Mouse (Mus musculus): ENCODE data around the gene Pex11g.

Gene Pex11g

DNA sequence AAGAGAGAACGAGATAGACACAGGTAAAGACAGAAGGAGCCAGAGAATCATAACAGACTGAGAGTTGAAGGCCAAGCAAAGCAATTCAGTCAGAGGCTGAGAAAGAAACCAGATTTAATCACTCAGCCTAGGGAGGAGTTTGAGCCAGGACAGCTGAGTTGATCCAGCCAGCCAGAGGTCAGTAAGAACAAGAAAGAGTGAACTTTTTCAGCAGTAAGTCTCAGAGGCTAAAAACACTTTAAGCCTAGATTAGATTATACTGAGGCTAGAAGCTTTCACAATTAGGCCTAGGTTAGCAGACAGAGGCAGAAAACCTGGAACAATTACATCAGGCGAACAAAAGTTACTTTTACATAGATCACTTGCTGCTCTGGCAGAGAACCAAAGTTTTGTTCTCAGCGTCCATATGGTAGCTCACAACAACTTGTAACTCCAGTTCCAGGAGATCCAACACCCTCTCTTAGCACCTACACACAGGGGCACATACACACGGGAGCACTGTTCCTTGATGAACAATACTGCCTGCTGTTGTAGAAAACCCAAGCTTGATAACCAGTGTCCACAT, 12.8 kb upstream of the Pex11g start:
- no peak for DNase-seq

DNA sequence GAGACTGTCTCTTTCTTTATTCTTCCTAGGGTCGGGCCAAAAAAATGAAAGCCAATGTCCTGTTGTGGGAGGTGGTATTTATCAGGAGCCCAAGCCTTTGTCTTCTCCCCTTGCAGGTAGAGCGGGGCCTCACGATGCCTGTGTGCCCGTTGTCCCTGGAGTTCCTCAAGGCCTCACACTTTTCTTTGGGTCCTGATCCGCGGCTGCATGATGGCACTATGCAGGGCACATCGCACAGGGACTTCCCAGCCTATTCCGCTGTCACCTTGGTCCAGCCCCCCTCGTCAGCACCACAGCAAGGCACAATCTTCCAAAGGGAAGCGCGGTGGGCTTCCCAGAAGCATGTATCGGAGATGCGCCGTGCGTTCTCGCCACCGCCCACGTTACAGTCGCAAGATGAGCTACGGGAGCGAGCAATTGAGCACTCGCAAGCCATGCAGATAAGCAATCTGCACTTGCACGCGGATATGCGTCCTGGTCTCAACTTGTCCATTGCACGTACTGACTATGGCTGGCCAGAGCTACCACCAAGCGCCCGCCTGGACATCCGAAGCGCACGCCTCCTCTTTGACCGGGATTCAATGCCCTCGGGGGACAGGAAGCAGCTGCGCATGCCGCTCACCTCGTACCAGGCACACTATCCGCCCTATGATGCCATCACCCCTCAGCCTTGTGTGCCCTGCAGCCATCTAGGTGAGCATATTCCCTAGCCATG, 8.4 kb upstream of the Pex11g start:
- DNase-seq, result no peak

DNA sequence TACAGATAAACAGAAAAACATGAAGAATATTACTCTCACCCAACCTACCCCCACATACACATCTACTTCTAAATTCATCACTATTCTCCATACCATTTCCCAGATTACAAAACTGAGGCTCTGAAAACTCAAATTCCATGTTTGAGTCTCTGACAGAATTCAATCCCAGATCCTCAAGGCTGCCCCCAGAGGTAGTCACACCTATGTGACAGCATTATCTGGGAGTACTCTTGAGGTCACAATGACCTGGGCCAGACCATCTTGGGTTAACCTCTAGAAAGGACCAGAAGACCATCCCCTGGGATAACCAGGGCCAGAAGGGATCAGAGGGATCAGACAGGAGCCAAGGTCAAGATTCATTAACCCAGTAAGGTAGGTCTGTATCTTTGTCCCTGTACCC, 3.1 kb upstream of the Pex11g start, which contains the start of gene Tex45:
Gene Tex45, plus strand, starts transcription at position 301 of the 400 bp plus-strand sequence.
- DNase-seq, result no peak

DNA sequence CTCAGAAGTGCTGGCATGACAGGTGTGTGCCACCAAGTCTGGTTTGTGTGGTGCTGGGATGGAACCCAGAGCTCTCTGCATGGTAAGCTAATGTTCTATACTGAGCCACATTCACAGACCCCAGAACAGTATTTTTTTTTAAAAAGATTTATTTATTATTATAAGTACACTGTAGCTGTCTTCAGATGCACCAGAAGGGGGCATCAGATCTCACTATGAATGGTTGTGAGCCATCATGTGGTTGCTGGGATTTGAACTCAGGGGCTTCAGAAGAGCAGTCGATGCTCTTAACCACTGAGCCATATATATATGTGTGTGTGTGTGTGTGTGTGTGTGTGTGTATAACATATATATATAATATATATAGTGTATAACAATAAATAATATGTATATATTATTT, 1.4 kb upstream of the Pex11g start:
- no peak for DNase-seq

DNA sequence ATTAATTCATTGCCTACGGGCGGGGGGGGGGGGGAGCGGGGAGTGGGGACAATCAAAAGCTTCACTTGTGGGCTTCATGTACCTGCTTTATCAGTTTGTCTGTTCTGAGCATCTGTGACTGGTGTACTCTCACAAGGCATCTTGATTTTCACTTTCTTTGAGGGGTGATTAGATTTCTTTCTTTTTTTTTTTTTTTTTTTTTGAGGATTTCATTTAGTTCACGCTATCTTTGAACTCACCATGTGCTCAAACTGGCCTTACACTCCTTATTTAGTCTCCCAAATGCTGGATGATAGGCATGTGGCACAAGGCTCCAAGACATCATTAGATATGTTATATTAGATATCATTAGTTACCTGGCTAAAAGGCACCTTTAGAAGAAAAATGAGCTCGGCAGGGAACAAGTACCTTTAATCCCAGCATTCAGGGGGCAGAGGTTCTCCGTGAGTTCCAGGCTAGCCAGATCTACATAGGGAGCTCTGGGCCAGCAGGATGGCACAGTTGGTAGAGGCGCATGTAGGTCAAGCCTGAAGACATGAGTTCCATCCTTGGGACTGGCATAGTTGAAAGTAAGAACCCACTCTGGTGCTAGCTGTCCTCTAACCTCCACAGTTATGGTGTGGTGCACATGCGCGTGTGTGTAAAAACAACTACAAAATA, 536 bp upstream of the Pex11g start:
- DNase-seq, result no peak

DNA sequence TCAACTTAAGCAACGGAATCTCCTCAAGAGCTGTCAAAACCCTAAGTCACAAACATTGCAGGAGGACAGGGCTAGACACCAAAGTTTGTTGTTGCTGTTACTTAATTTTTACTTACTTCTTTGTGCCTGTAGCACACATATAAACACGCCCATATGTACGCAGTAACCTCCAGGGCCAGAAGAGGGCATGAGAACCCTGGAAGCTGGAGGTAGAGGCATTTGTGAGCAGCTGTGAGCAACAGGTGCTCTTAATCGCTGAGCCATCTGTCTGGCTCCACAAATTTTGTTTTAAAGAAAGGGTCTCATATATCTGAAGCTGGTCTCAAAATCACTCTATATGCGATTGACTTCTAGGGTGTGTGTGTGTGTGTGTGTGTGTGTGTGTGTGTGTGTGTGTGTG, 3.2 kb downstream of the Pex11g start:
- DNase-seq, result peak; percentile 72

DNA sequence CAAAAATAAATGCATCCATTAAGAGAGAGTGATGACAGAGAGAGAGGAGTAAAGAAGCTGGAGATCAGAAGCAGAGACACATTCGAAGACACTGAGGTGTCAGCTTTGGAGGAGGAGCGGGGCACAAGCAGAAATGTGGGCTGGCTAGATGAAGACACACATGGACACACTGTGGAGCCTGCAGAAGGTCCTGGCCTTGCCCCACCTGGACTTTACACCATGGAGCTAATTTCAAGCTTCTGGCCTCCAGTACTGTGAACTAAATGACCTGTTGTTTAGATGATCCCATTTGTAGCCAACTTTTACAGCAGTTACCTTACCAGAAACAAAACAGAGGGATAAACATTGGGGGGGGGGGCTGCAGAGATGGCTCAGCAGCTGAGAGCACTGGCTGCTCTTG, 4.2 kb downstream of the Pex11g start:
- DNase-seq, result no peak

DNA sequence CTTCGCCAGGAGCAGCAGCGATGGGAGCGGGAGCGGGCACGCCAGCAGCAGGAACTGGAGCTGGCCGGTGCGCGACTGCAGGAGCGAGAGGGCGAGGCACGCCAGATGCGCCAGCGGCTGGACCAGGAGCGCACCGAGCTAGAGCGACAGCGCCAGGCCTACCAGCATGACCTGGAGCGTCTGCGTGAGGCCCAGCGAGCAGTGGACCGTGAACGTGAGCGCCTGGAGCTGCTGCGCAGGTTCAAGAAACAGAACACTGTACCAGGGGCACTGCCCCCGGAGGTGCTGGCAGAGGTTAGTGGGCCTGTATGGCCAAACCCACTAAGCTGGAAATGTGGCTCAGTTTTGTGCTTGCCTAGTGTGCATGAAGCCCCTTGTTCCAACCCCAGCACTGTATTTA, 15.5 kb downstream of the Pex11g start:
- no peak for DNase-seq

DNA sequence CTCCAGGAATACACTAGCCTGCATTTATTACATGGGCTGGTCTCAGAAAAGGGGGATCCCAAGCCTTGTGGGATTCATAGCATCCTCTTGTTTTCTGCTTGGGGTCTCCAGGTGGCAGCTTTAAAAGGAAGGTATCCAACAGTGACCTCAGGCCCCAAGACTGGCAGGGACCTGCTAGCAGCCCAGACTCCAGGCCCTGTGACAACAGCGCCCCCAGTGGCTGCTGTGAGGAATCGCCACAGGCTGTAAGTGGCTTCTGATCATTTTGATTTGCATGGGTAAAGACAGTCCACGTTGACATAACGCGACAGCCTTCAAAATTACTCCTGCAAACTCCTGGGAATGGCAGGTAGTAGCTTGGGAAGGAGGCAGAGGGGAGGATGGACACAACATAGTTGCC, 16.8 kb downstream of the Pex11g start:
- peak; percentile 50 for DNase-seq

DNA sequence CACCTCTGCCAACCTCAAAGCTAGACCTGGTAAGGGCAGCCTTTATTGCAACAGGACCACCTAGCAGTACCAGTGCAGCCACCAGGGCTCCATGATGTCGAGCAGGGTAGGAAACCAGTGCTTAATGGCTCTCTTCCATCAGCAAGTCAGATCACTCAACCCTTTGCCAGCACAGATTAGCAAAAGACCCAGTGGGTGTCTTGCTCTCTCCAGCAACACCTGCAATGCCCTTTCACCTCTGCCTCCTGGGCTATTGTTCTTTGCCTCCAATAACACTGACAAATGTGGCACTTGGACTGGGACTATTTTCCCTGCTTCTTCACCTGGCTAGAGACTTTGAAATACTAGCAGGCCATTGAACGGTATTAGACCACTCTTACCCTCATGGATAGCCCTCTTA, 18.3 kb downstream of the Pex11g start:
- no peak for DNase-seq

DNA sequence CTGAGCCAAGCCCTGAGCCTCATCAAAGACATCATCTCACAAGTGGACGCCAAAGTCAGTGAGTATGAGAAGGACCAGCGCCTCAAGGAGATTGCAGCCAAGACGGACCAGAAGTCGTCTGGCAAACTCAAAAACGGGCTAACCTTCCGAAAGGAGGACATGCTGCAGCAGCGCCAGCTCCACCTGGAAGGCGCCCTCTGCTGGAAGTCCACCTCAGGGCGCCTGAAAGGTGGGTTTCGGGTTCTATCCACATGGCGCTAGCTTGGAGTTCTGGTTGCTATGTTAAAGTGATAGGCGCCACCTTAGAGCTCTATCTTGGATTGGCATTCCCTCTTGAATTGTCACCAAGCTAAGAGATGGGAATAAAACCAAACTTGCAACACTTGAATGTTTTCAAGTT, 28.0 kb downstream of the Pex11g start:
- DNase-seq, result peak; percentile 19

DNA sequence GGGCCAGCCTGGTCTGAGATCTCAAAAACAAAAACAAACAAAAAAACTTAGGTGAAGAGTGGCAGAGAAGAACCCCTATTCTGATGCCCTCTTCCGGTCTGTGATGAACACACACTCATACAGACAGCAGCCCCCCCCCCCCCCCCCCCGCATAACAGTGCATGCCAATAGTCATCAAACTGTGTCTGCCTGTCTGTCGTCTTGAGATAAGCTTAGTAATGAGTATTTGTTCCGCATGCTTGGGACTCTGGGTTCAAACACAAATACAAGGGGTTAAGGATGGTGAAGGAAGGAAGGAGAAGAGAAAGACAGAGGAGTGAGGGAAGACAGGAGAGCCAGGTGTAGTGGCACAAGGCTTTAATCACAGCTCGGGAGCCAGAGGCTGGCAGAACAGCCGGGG, 31.0 kb downstream of the Pex11g start:
- no peak for DNase-seq

DNA sequence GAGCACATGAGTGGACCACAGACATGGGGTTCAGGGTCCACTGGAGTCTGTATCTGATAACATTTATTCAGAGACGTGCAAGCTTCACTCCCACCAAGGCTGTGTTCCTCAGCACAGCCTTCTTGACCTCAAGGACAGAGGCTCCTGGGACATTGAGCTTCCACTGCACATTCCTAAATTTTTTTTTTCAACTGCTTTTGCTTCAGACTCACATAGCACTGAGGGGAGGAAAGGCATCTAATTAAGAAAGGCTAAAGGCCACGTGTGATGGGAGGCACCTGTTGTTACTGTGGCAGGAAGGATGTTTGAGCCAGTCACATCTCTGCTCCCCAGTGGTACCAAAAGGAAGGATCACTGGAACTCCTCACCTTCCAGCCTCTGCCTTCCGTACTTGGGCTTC, 36.4 kb downstream of the Pex11g start:
- DNase-seq, result no peak

DNA sequence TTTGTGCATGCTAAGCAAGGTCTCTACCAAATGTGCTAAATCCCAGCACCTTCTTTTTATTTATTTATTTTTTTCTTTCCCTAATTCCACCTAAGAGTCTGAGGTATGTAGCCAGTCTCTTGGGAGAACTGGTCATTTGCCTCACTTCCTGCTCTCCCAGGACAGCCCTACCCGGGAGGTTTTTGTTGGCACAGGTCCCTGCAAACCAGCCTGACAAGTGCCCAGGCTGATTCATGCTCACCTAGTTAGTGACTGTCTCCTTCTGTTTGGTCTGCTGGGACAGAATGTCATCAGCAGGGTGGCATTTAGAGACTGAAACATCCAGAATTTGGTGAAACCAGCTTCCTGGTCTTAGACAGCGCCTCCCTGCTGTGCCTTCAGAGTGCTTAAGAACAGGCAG, 37.5 kb downstream of the Pex11g start:
- DNase-seq, result no peak

DNA sequence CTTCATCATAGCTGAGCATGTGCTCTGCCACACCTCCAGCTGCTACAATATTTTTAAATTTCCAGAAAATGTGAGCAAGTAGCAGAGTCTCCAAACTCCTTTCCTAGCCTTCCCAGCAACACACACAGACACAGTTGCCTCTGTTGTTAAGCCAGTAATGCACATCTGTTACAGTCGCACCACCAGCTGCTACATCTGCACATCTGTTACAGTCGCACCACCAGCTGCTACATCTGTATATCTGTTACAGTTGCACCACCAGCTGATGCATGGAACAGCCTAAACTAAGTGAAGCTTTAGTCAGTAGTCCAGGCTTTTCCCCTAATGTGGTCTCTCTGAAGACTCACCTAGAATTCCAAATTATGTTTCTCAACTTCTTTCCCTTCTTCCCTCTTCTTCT, 39.1 kb downstream of the Pex11g start:
- DNase-seq, result no peak

DNA sequence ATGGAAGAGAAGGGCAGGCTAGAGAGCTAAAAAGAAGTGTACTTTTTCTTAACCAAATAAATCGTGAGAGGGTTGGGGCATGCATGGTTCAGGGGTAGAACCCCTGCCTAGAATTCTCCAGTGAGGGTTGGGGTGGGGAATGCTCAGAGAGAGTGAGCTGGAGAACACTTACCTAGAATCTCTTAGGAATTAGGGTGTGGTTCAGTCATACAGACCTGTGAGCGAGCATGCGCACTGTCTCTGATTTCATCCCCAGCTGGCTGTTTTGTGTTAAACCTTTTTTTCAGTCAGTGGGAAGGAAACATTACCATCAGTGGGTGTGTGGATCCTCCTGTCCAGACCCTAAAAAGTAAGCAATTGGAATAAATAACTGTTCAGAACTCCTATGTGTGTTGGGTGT, 41.3 kb downstream of the Pex11g start:
- DNase-seq, result no peak

DNA sequence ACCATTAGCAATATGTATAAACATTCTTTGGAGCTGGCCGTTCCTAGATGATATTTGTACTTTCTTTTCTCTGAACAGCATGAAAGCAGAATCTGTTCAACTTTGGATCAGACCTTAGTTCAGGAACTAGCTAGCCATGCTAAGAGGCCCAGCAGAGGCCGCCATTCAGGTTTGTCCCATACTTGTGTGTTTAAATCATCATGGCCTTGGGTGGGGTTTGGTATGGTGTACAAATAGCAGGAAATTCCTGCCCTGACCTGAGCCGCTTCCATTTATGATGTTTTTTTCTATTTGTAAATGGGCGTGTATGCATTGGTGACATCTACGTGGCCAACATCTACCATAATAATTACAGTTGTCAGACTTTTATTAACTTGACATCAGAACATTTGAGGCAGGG, 42.3 kb downstream of the Pex11g start:
- DNase-seq, result no peak

DNA sequence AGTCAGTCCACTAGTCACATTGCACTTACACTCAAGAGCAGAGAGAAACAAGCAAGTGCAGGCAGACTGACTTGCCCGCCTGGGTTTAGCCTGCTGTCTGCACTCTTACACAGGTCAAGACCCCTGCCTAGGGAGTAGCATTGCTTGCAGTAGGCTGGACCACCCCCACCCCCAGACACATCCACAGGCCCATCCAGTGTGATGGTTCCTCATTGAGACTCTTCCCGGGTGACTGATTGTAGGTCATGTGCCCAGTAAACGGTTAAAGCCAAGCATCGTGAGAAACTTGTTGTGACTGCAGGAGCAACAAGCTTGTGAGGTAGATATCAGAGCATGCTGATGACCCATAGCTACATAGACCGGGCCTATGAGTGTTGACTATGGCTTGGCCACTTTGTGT, 46.0 kb downstream of the Pex11g start:
- DNase-seq, result no peak

DNA sequence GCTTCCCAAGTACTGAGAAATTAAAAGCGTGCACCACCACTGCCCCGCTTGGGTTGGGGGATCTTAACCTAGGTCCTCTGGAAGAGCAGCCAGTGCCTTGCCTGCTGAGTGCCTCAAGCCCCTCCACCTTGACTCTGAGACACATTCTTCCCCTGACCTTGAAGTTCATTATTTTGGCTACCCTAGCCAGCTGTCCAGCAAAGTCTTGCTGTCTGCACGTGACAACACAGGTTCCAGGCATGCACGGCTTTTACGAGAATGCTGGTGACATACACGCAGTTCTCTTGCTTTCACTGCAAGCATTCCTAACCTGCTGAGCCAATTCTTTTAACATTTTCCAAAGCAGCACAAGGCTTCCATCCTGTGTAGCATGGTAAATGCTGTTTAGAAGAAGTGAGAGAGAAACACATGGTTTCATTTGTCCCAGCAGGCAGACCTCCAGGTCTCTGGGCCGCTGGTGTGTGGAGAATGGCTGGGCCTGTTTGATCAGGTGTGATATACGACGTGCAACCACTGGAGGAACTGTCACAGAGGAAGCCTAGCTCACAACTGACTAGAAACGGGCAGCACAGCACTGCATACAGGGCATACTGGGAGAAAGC, 47.3 kb downstream of the Pex11g start:
- no peak for DNase-seq

DNA sequence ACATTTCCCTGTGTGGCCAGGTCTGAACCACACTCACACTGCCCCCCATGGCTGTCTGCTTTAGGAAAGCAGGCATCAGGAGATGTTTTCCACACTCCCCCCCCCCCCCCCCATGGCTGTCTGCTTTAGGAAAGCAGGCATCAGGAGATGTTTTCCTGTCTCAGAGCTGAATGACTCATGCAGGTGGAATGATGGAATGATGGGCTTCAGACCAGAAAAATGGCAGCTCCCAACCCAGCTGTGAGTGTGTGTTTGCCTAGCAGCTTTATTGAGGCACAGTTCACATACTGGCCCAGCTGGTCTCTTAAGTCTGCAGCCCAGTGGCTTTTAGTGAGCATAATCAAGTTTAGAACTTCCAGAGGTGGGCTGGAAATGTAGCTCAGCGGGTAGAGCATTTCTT, 49.4 kb downstream of the Pex11g start:
- no peak for DNase-seq

DNA sequence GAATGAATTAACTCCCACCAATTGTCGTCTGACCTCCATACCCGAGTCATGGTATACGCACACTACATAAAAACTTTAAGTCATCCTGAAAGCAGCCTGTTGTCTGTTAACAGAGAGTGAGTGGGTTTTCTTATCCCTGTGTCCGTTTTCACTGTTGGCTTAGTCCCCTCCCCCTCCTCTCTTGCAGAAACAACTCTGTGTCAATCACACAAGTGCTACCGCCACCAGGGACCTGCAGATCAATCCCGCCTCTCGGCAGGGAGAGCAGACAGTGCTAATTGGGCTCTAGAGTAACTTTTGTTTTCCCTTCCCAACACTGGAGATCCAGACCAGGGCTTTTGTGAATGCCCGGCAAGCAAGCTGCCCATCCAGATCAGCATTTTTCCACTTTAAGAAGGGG, 50.0 kb downstream of the Pex11g start:
- DNase-seq, result no peak

DNA sequence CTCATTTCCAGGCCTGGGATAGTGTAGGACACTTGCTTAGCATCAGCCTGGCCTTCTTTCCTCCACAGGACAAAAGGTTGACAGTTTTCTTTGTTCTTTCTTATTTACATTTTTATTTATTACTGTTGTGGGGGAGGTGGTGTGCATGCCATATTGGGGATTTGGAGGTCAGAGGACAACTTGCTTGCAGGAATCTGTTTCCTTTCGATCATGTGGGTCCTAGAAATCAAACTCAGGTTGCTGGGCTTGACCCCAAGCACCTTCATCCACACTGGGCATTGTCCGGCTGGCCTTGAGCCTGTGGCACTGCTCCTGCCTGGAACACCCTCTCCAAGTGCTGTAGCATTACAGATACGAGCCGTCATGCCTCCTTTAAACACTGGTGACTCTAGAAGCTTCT, 50.6 kb downstream of the Pex11g start:
- no peak for DNase-seq

DNA sequence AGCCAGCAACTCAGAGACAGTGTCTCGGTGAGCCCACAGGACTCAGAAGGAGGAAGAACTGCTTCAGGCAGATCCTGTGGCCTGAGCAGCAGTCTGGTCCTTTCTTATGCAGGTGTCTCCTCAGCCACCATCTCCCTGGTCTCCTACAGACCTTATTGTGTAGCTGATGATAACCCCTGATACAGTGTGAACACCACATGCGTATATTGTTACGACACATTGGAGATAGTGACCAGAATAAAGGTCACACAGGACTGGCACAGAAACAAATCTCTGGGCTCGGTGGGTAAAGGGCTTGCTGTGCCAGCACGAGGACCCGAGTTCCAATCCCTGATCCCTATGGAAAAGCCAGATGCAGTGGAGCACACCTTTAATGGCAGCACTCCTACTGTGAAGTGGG, 51.8 kb downstream of the Pex11g start:
- no peak for DNase-seq

DNA sequence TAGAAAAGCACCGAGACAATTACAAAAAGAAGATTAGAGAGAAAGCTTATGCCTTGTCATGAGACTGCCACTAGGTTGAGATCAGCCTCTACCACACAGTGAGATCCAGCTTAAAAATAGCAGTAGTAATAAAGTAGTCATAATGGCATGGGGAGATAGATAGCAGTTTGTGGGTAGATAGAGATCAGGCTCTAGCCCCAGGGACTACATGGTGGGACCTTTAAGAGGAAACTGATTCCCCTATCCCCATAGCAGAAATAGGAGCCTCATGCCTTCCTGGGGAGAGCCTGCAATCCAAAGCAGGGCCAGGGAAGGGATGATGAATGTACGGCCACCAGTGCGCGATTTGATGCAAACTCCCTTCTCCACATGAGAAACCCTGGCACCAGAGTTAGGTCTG, 52.2 kb downstream of the Pex11g start:
- DNase-seq, result no peak
